Mouse (Mus musculus): Measurements from ENCODE around the gene Gaa.

DNA sequence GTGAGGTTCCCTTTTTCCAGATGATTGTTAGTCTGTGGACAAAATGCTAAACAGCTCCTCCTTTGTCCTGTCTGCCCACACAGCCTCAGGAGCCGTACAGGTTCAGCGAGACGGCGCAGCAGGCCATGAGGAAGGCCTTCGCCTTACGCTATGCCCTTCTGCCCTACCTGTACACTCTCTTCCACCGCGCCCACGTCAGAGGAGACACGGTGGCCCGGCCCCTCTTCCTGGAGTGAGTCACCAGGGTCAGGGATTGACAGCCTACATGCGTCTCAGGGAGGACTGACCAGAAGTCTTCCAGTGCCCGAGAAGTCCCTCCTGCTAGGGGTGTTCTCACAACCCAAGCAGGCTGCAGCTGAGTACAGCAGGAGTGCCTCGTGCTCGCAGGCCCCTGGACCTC lies 13.3 kb downstream of the Gaa start:
- no peak for TF ChIP-seq CTCF (IDR thresholded peaks at IDR 0.05; ENCODE audit: insufficient read depth, low read depth, low read length)
- TF ChIP-seq POLR2A (IDR thresholded peaks at IDR 0.05; ENCODE audit: insufficient read depth, low read depth, low read length), result no peak

Data from olfactory bulb, adult 2 months (tissue).